Mouse (Mus musculus): ENCODE measurements around the gene Cnnm4.

Gene Cnnm4

GRCm38 (mm10) chr1:36471181-36472105, at the start of gene Cnnm4:
Gene Cnnm4 (plus strand): TSS chr1:36471620.
- Histone ChIP-seq H3K27me3 (ENCODE audit: control insufficient read depth, insufficient read depth, low read length, poor library complexity, severe bottlenecking) (no peaks in the 10 kb centered on the region), H3K36me3 (ENCODE audit: control insufficient read depth, insufficient read depth, low read length, poor library complexity, severe bottlenecking) (no peaks in the 10 kb centered on the region)
- DNase-seq (ENCODE audit: low read depth, low spot score), result peak; percentile 89

- Histone ChIP-seq H3K36me3 (ENCODE audit: control insufficient read depth, insufficient read depth, low read length, poor library complexity, severe bottlenecking) (peaks cover 4% of the 10 kb centered on the region; the same call in 1 of the 2 replicates), H3K27me3 (ENCODE audit: control insufficient read depth, insufficient read depth, low read length, poor library complexity, severe bottlenecking) (no peaks in the 10 kb centered on the region)
- DNase-seq (ENCODE audit: low read depth, low spot score), result no peak
These were observed 41.9 kb upstream of the Cnnm4 start for GRCm38 (mm10) chr1:36429511-36429910.

GRCm38 (mm10) chr1:36432999-36433398, 38.4 kb upstream of the Cnnm4 start:
- Histone ChIP-seq H3K36me3 (ENCODE audit: control insufficient read depth, insufficient read depth, low read length, poor library complexity, severe bottlenecking) (peaks cover 5% of the 10 kb centered on the region; the same call in 1 of the 2 replicates), H3K27me3 (ENCODE audit: control insufficient read depth, insufficient read depth, low read length, poor library complexity, severe bottlenecking) (no peaks in the 10 kb centered on the region)
- DNase-seq (ENCODE audit: low read depth, low spot score), result no peak

- Histone ChIP-seq H3K27me3 (ENCODE audit: control insufficient read depth, insufficient read depth, low read length, poor library complexity, severe bottlenecking) (no peaks in the 10 kb centered on the region), H3K36me3 (ENCODE audit: control insufficient read depth, insufficient read depth, low read length, poor library complexity, severe bottlenecking) (peaks cover 6% of the 10 kb centered on the region; the same call in 1 of the 2 replicates)
- no peak for DNase-seq (ENCODE audit: low read depth, low spot score)
These were observed 37.8 kb upstream of the Cnnm4 start for GRCm38 (mm10) chr1:36433616-36434015.

- Histone ChIP-seq H3K27me3 (ENCODE audit: control insufficient read depth, insufficient read depth, low read length, poor library complexity, severe bottlenecking) (no peaks in the 10 kb centered on the region), H3K36me3 (ENCODE audit: control insufficient read depth, insufficient read depth, low read length, poor library complexity, severe bottlenecking) (peaks cover 7% of the 10 kb centered on the region)
- no peak for DNase-seq (ENCODE audit: low read depth, low spot score)
These were observed 36.3 kb upstream of the Cnnm4 start for GRCm38 (mm10) chr1:36435071-36435470.

- Histone ChIP-seq H3K36me3 (ENCODE audit: control insufficient read depth, insufficient read depth, low read length, poor library complexity, severe bottlenecking) (peaks cover 10% of the 10 kb centered on the region), H3K27me3 (ENCODE audit: control insufficient read depth, insufficient read depth, low read length, poor library complexity, severe bottlenecking) (no peaks in the 10 kb centered on the region)
- no peak for DNase-seq (ENCODE audit: low read depth, low spot score)
These were observed 34.9 kb upstream of the Cnnm4 start for GRCm38 (mm10) chr1:36436515-36436914.

- DNase-seq (ENCODE audit: low read depth, low spot score), result no peak
- H3K27me3 ChIP-seq (ENCODE audit: control insufficient read depth, insufficient read depth, low read length, poor library complexity, severe bottlenecking), result no peaks in the 10 kb centered on the region
- H3K36me3 ChIP-seq (ENCODE audit: control insufficient read depth, insufficient read depth, low read length, poor library complexity, severe bottlenecking), result peaks cover 10% of the 10 kb centered on the region
These were observed 34.2 kb upstream of the Cnnm4 start for GRCm38 (mm10) chr1:36437223-36437622.

GRCm38 (mm10) chr1:36441101-36441500, 30.3 kb upstream of the Cnnm4 start:
- Histone ChIP-seq H3K36me3 (ENCODE audit: control insufficient read depth, insufficient read depth, low read length, poor library complexity, severe bottlenecking) (peaks cover 10% of the 10 kb centered on the region), H3K27me3 (ENCODE audit: control insufficient read depth, insufficient read depth, low read length, poor library complexity, severe bottlenecking) (no peaks in the 10 kb centered on the region)
- DNase-seq (ENCODE audit: low read depth, low spot score), result no peak

- Histone ChIP-seq H3K27me3 (ENCODE audit: control insufficient read depth, insufficient read depth, low read length, poor library complexity, severe bottlenecking) (no peaks in the 10 kb centered on the region), H3K36me3 (ENCODE audit: control insufficient read depth, insufficient read depth, low read length, poor library complexity, severe bottlenecking) (peaks cover 2% of the 10 kb centered on the region; the same call in 1 of the 2 replicates)
- DNase-seq (ENCODE audit: low read depth, low spot score), result peak; percentile 94
These were observed 26.7 kb upstream of the Cnnm4 start, which contains the start of gene Lman2l for GRCm38 (mm10) chr1:36444471-36445464. Gene Lman2l (minus strand): TSS chr1:36445271.

GRCm38 (mm10) chr1:36445508-36445907, 25.9 kb upstream of the Cnnm4 start:
- DNase-seq (ENCODE audit: low read depth, low spot score), result no peak
- Histone ChIP-seq H3K36me3 (ENCODE audit: control insufficient read depth, insufficient read depth, low read length, poor library complexity, severe bottlenecking) (peaks cover 2% of the 10 kb centered on the region; the same call in 1 of the 2 replicates), H3K27me3 (ENCODE audit: control insufficient read depth, insufficient read depth, low read length, poor library complexity, severe bottlenecking) (no peaks in the 10 kb centered on the region)

- no peaks in the 10 kb centered on the region for H3K27me3 ChIP-seq (ENCODE audit: control insufficient read depth, insufficient read depth, low read length, poor library complexity, severe bottlenecking)
- peaks cover 2% of the 10 kb centered on the region; the same call in 1 of the 2 replicates for H3K36me3 ChIP-seq (ENCODE audit: control insufficient read depth, insufficient read depth, low read length, poor library complexity, severe bottlenecking)
- DNase-seq (ENCODE audit: low read depth, low spot score), result peak; percentile 40
These were observed 25.2 kb upstream of the Cnnm4 start for GRCm38 (mm10) chr1:36446106-36446824.

GRCm38 (mm10) chr1:36446841-36447240, 24.6 kb upstream of the Cnnm4 start:
- no peak for DNase-seq (ENCODE audit: low read depth, low spot score)
- H3K27me3 ChIP-seq (ENCODE audit: control insufficient read depth, insufficient read depth, low read length, poor library complexity, severe bottlenecking), result no peaks in the 10 kb centered on the region
- no peaks in the 10 kb centered on the region for H3K36me3 ChIP-seq (ENCODE audit: control insufficient read depth, insufficient read depth, low read length, poor library complexity, severe bottlenecking)

GRCm38 (mm10) chr1:36454055-36454815, 17.2 kb upstream of the Cnnm4 start:
- Histone ChIP-seq H3K27me3 (ENCODE audit: control insufficient read depth, insufficient read depth, low read length, poor library complexity, severe bottlenecking) (no peaks in the 10 kb centered on the region), H3K36me3 (ENCODE audit: control insufficient read depth, insufficient read depth, low read length, poor library complexity, severe bottlenecking) (no peaks in the 10 kb centered on the region)
- no peak for DNase-seq (ENCODE audit: low read depth, low spot score)

Data from splenic B cell, adult 2 months (primary cell).